Mouse (Mus musculus) ES-Bruce4 (cell line): Measurements from ENCODE around the gene Slc43a1.

Experiments
- CTCF ChIP-seq: IDR thresholded peaks from one replicate; pipeline ENCODE4 v1.8.1; 2011; ENCODE audit warnings: low read depth, low read length
- EP300 ChIP-seq: IDR thresholded peaks from 2 replicates; pipeline ENCODE4 v1.6.1; 2011; ENCODE audit warnings: low read depth, low read length; ENCODE audit not compliant: insufficient read depth
- POLR2A ChIP-seq: IDR thresholded peaks from one replicate; pipeline ENCODE4 v1.8.1; 2011; ENCODE audit warnings: low read length; ENCODE audit not compliant: insufficient read depth

DNA sequence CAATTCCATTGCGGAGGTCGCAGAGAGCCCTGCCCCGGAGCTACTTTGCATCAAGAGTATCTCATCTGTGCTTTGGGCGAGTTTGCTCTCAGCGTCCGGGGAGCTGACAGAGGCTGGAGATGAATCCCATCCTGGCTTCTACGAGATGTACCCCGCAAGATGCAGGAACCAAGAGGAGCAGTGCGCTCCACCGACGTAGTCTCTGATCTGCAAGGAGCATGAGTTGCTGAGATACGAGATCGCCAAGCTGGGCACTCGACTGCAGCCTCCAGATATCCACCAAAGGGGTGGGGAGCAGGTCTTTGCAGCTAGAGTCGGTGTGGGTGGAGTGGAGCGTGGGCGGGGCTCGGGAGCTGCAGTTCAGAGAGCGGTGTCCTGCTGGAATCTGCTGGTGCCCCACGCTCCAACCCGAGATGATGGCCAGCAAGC, 40.1 kb upstream of the Slc43a1 start, which contains the start of gene Ube2l6:
- no peak for TF ChIP-seq CTCF
- TF ChIP-seq POLR2A = no peak
- no peak for TF ChIP-seq EP300
